Mouse (Mus musculus) spleen, adult 2 months (tissue): ENCODE results near the gene Helz2. TPM values are rescaled to one million over a fixed set of nuclear protein-coding genes. Genes with fewer than 3 reads are reported as not detected.
"Not testable (repeated sequence)": the region's sequence is repeated elsewhere in the genome, so short reads cannot be mapped to it uniquely, and the experiment has no call there.

ENCODE experiments used
- DNase-seq, 2 experiments: peaks; one replicate each; pipeline versions ENCODE4 v3.0.0 to v3.0.0-alpha.2; 2012 to 2021; ENCODE audit warnings: low spot score in 2 of 2, low read depth in 1 of 2
- H3K27ac ChIP-seq: fragments of 200-500 bp; 2 replicates; pipeline ENCODE4 v1.5.1; 2012; ENCODE audit warnings: low read length, inconsistent platforms; ENCODE audit not compliant: insufficient read depth
- H3K27me3 ChIP-seq: fragments of 200-500 bp; 2 replicates; pipeline ENCODE4 v1.6.1; 2012; ENCODE audit warnings: mild to moderate bottlenecking, moderate library complexity, low read length, inconsistent platforms; ENCODE audit not compliant: control insufficient read depth, insufficient read depth
- H3K36me3 ChIP-seq: fragments of 200-500 bp; 2 replicates; pipeline ENCODE4 v1.6.1; 2012; ENCODE audit warnings: mild to moderate bottlenecking, low read length, inconsistent platforms; ENCODE audit not compliant: control insufficient read depth, insufficient read depth
- H3K4me1 ChIP-seq: fragments of 200-500 bp; 2 replicates; pipeline ENCODE4 v1.6.1; 2011; ENCODE audit warnings: inconsistent platforms; ENCODE audit not compliant: control insufficient read depth, insufficient read depth, insufficient read length
- H3K4me3 ChIP-seq: fragments of 200-500 bp; 2 replicates; pipeline ENCODE4 v1.5.1; 2011; ENCODE audit warnings: mild to moderate bottlenecking, inconsistent platforms; ENCODE audit not compliant: insufficient read depth, insufficient read length; ENCODE audit errors: extremely low read depth
- CTCF ChIP-seq: fragments of 200-500 bp; IDR thresholded peaks from 2 replicates; pipeline ENCODE4 v1.5.1; 2011; ENCODE audit warnings: mild to moderate bottlenecking, inconsistent platforms; ENCODE audit not compliant: insufficient read depth, insufficient read length, insufficient replicate concordance; ENCODE audit errors: extremely low read depth
- POLR2A ChIP-seq: fragments of 200-500 bp; IDR thresholded peaks from 2 replicates; pipeline ENCODE4 v1.6.1; 2011; ENCODE audit warnings: low read depth, low read length, inconsistent platforms
- WGBS: fragments of 180-500 bp; shearing (Covaris S2); methylation state at CpG from one replicate; pipeline ENCODE4 v1.1.7; 2018; 5-methylcytosine and 5-hydroxymethylcytosine counted together
- polyA plus RNA-seq: library from polyadenylated mRNA; depleted of rRNA; stranded (reverse); fragments of >200 nt; gene quantifications from 2 replicates; pipeline ENCODE4 v1.2.3, GENCODE M21; 2012; rRNA removed

Helz2 gene
- polyA plus RNA-seq, result 101 and 132 TPM in 2 replicates

DNA sequence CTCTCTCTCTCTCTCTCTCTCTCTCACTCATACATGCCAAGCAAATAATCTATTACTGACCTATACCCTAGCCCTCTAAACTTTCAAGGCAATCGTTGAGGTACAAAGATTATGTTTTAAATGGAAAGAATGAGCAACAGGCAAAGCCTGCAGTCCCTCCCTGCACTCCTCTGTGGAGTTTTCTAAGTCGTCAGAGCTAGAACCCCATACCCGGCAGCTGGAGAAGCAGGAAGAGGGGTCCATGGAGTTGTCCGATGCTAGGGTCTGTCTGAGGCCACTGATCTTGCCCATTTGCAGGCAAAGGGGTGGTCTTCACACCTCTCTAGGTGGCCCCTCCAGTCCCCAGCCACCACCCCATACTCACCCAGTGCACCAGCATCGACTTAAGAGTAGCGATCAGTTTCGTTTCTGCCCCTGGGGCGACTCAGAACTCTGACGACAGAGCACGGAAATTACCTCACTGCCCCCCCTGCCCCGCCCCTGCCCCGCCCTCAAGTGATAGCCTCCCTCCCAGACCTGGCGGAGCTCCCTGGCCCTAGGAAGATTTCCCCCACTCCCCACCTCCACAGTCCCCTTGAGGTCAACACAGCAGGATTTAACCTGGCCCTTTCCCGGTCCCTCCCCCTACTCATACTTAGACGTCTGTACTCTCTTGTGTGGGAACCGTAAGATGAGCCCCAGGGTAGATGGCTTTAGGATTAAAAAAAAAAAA, at the start of gene Helz2:
Gene Helz2 (minus strand): TSS at position 426 of the 712 bp plus-strand sequence.
- peak; percentile 69 to 71 for DNase-seq
- Histone ChIP-seq H3K36me3 (peaks cover 28% of the 10 kb centered on the region), H3K4me3 (peak within 1 kb of the TSS; percentile 88), H3K27me3 (no peaks in the 10 kb centered on the region), H3K27ac (peak within 1 kb of the TSS; percentile 75), H3K4me1 (peaks cover 36% of the 10 kb centered on the region)
- TF ChIP-seq CTCF (no peak), POLR2A (peak; percentile 84)
- WGBS, result 2% methylated on average over 16 of the region's 16 CpGs

GRCm38 (mm10) chr2:181290937-181291336, 49.1 kb upstream of the Helz2 start:
- DNase-seq, result no peak
- no peak overlapping the region for H3K4me3 ChIP-seq
- TF ChIP-seq CTCF (no peak), POLR2A (no peak)
- 19% methylated on average over 1 of the region's 1 CpGs for WGBS
- H3K4me1 ChIP-seq, result peaks cover 5% of the 10 kb centered on the region
- H3K36me3 ChIP-seq, result no peaks in the 10 kb centered on the region
- H3K27ac ChIP-seq, result no peak overlapping the region
- H3K27me3 ChIP-seq, result no peaks in the 10 kb centered on the region

GRCm38 (mm10) chr2:181288691-181289090, 46.9 kb upstream of the Helz2 start:
- 69% methylated on average over 3 of the region's 3 CpGs for WGBS
- no peak for DNase-seq
- no peak for TF ChIP-seq POLR2A
- TF ChIP-seq CTCF, result no peak
- Histone ChIP-seq H3K4me1 (peaks cover 5% of the 10 kb centered on the region), H3K4me3 (no peak overlapping the region; the same call in none of the 2 replicates), H3K27ac (peak overlapping the region; percentile 8; the same call in 1 of the 2 replicates), H3K27me3 (no peaks in the 10 kb centered on the region), H3K36me3 (no peaks in the 10 kb centered on the region)

DNA sequence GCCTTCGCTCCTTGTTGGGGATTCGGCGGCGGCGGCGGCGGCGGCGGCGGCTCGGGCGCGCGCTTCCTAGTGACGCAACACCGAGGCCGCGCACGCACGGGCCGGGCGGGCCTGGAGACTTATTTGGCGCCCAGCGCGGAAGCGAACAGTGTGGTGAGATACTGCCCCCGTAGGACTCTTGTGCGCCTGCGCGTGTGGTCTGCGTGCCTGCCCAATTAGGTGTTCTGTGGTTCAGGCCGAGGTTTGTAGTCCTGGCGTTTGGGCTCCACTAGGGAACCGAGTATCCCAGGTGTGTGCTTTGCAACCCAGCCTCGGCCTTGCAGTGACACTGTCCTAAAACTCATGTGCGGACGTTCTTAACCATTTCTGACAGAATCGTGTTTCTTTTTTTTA, 46.1 kb upstream of the Helz2 start, which contains the start of gene Gmeb2:
Gene Gmeb2 (minus strand): TSS at position 78 of the 393 bp plus-strand sequence.
- peak within 1 kb of the TSS; percentile 98 for H3K27ac ChIP-seq
- H3K4me1 ChIP-seq, H3K27me3 ChIP-seq, H3K36me3 ChIP-seq: not testable (repeated sequence)
- WGBS, result 13% methylated on average over 38 of the region's 38 CpGs
- H3K4me3 ChIP-seq, result peak within 1 kb of the TSS; percentile 99
- DNase-seq, result peak; percentile 89 to 93

DNA sequence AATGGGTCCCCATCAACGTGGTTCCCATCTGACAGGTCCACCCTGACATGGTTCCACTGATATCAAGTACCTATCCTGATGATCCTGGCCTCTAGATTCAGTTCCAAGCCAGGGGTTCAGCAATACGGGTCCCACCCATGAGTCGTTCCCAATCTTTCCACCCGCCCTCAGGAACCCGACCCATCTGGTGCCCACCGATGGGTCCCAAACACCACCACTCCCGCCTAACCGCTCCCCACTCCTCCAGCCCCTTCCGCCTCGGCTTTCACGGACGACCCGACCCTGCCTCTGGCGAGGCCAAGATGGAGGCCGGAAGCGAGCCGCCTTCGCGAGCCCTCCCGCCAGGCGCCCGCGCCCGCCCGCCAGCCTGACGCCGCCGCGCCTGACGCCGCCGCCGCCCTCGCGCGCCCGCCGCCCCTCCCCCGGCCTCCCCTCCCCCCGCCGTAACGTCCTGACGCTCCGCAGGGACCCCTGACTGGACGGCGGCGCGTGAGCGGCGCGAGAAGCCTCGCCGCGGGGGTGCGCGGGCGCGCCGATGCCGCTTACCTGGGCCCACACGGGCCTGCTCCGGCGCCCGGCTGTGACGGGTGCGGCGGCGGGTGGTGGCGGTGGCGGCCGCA, 45.6 kb upstream of the Helz2 start:
- Histone ChIP-seq H3K36me3 (peaks cover 2% of the 10 kb centered on the region; the same call in 1 of the 2 replicates), H3K4me1 (peaks cover 5% of the 10 kb centered on the region), H3K27me3 (no peaks in the 10 kb centered on the region), H3K27ac (peak overlapping the region; percentile 98), H3K4me3 (peak overlapping the region; percentile 99)
- DNase-seq, result peak; percentile 47 to 76
- WGBS, result under 1% methylated on average over 68 of the region's 71 CpGs
- TF ChIP-seq POLR2A, result peak; percentile 85
- no peak for TF ChIP-seq CTCF

DNA sequence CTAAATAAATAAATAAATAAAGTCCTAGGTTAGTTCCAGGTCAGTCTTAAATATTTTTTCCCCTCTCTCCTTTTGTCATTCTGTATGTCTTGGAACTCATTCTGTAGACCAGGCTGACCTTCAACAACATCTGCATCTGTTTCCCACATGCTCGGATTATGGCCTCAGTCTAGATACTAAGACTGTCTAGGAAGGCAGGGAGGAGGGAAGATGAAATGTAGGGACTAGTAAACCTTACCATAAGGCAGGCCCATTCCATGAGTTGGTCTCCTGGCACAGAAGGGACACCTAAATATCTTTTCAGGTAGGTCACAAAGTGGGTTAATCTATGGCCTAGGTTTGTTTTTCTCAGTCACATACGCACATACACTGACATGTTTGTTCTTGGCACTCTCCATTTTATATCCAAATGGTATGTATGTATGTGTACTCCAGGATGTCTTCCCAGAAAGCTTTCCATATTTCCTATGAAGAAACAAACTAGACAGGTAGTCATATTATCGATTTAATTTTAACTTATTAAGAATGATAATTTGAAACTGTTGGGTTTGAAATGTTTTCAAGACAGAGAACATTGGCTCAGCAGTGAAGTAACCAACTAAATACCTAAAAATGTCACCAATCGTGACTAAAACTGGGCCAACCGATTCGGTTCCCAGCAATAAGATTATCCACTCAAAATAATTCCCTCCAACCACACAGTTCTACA, 45.0 kb upstream of the Helz2 start:
- H3K4me3 ChIP-seq, result peak overlapping the region; percentile 99
- 44% methylated on average over 6 of the region's 6 CpGs for WGBS
- peak overlapping the region; percentile 98 for H3K27ac ChIP-seq
- no peaks in the 10 kb centered on the region for H3K27me3 ChIP-seq
- DNase-seq, result no peak
- peaks cover 4% of the 10 kb centered on the region; the same call in 1 of the 2 replicates for H3K36me3 ChIP-seq
- peaks cover 5% of the 10 kb centered on the region for H3K4me1 ChIP-seq
- no peak for TF ChIP-seq POLR2A
- TF ChIP-seq CTCF, result no peak
